Mouse (Mus musculus): ENCODE results near the gene Thbs1. TPM values are rescaled to one million over a fixed set of nuclear protein-coding genes. Genes with fewer than 3 reads are reported as not detected.

The Thbs1 gene
- polyA plus RNA-seq, 1 experiment = 2,892 TPM

DNA sequence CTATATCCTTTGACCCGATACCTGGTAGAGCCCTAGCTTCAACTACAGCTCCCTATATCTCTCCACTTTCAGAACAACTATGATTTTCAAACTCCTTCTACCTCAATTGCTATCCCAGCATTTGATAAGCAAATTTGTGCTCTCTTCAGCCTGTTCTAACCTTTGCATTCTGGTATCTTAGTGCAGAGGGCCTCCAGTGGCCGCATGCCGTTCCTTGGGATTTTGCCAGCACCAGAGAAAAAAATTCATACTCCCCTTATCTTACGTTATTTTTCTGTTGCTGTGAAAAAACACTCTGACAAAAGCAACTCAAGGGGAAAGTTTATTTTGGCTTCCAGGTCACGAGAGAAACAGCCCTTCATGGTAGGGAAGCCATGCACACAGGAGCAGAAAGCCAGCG, 28.0 kb upstream of the Thbs1 start:
- H3K27ac ChIP-seq (ENCODE audit: insufficient read depth, low read length) = no peak overlapping the region
- TF ChIP-seq CTCF (IDR thresholded peaks at IDR 0.05; ENCODE audit: borderline replicate concordance, insufficient read depth, low read length) = no peak
- no peak for TF ChIP-seq POLR2A (IDR thresholded peaks at IDR 0.05; ENCODE audit: low read depth, low read length)
- no peak overlapping the region for H3K4me3 ChIP-seq (ENCODE audit: insufficient read depth, low read length)
- no peaks in the 10 kb centered on the region for H3K4me1 ChIP-seq (ENCODE audit: control insufficient read depth, insufficient read depth, low read length)

DNA sequence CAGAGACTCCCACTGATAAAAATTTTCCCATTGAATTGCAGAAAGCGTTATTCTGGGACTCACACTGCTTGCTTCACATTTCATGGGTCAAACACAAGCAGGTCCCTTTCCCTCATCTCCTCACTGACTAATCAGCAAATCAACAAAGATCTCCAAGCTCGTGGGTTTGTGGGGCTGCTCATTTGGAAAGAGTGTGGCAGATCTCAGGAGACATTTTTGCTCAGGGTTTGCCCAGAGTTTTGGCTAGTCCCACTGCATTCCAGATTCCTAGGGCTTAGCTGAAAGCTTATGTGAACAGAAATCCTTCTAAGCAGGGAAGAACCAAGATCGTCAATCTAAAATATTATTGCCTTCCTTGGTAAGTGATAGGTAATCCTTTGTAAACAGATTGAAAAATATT, 27.0 kb upstream of the Thbs1 start:
- TF ChIP-seq POLR2A (IDR thresholded peaks at IDR 0.05; ENCODE audit: low read depth, low read length) = no peak
- TF ChIP-seq CTCF (IDR thresholded peaks at IDR 0.05; ENCODE audit: borderline replicate concordance, insufficient read depth, low read length) = no peak
- Histone ChIP-seq H3K4me3 (ENCODE audit: insufficient read depth, low read length) (no peak overlapping the region), H3K27ac (ENCODE audit: insufficient read depth, low read length) (no peak overlapping the region), H3K4me1 (ENCODE audit: control insufficient read depth, insufficient read depth, low read length) (no peaks in the 10 kb centered on the region)

DNA sequence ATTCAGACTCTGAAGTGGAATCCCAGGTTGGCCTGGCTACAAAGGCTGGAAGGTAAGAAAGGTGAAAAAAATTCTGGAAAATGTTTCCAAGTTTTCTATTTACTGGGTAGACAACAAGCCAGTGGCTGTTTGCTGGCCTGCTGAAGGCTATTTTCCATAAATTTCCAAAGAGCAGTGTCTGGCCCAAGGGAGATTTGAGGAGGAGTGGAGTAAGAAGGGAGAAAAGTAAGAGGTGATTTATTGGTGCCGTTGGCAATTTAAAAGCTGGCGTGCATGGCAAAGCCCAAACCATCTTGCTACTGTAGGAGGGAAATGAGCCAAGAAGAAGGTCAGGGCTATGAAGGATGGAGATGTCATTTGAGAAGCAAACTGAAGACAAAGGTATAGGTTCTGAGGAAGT, 26.0 kb upstream of the Thbs1 start:
- TF ChIP-seq POLR2A (IDR thresholded peaks at IDR 0.05; ENCODE audit: low read depth, low read length) (no peak), CTCF (IDR thresholded peaks at IDR 0.05; ENCODE audit: borderline replicate concordance, insufficient read depth, low read length) (no peak)
- Histone ChIP-seq H3K4me1 (ENCODE audit: control insufficient read depth, insufficient read depth, low read length) (no peaks in the 10 kb centered on the region), H3K27ac (ENCODE audit: insufficient read depth, low read length) (0 out of 2 replicates have a peak overlapping the region, but pooled peaks have one; percentile 31), H3K4me3 (ENCODE audit: insufficient read depth, low read length) (no peak overlapping the region)

DNA sequence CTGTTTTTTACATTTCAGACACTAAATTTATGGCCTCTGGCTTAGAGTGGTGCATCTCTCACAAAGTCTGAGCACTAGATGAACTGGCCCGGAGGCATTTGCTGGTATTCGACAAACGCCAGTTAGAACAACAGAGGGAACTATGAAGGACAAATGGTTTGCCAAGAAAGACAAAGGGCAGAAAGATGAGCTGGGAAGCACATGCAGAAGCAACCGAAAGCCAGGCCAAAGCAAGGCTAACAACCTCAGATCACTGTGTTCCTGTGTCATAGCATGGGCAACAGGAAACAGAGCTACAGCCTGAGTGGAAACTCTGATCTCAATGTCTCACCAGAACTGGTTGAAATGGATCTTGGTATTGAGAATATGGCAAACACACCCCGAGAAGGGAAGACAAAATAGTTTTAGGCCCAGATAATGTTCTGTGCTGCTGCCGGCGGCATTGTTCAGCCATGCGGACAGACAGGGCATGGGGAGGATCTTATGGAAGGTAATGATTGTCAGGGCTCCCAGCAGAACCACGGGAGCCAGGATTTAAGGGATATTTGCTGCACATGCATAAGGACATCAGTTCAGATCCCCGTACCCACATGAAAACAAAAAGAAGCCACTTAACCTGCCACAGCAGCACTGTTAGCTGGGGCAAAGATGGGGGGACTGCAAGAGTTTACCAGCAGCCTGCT, 24.5 kb upstream of the Thbs1 start:
- H3K4me1 ChIP-seq (ENCODE audit: control insufficient read depth, insufficient read depth, low read length) = peaks cover 9% of the 10 kb centered on the region

DNA sequence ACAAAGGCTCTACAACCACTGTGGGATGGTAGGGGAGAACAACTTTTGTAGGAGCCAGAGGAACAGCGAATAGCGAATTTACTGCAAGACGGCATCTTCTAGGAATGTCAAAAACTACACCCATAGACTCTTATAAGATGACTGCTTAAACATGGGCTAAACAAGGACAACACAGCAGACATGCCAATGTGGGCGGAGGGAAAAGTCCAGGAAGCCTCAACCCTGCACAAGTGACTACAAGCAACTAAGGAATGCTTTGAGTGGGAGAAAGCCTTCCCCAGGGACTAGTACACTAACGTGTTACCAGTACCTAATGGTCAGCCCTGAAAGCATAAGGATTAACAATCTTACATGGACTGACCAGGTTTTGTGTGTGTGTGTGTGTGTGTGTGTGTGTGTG, 20.4 kb upstream of the Thbs1 start:
- Histone ChIP-seq H3K4me3 (ENCODE audit: insufficient read depth, low read length) (no peak overlapping the region), H3K4me1 (ENCODE audit: control insufficient read depth, insufficient read depth, low read length) (peaks cover 9% of the 10 kb centered on the region), H3K27ac (ENCODE audit: insufficient read depth, low read length) (peak overlapping the region; percentile 62)
- TF ChIP-seq CTCF (IDR thresholded peaks at IDR 0.05; ENCODE audit: borderline replicate concordance, insufficient read depth, low read length) (no peak), POLR2A (IDR thresholded peaks at IDR 0.05; ENCODE audit: low read depth, low read length) (no peak)

More for the DNA sequence above, 24.5 kb upstream of the Thbs1 start:
- Histone ChIP-seq H3K4me3 (ENCODE audit: insufficient read depth, low read length) (no peak overlapping the region), H3K27ac (ENCODE audit: insufficient read depth, low read length) (no peak overlapping the region)
- TF ChIP-seq CTCF (IDR thresholded peaks at IDR 0.05; ENCODE audit: borderline replicate concordance, insufficient read depth, low read length) (no peak), POLR2A (IDR thresholded peaks at IDR 0.05; ENCODE audit: low read depth, low read length) (no peak)

DNA sequence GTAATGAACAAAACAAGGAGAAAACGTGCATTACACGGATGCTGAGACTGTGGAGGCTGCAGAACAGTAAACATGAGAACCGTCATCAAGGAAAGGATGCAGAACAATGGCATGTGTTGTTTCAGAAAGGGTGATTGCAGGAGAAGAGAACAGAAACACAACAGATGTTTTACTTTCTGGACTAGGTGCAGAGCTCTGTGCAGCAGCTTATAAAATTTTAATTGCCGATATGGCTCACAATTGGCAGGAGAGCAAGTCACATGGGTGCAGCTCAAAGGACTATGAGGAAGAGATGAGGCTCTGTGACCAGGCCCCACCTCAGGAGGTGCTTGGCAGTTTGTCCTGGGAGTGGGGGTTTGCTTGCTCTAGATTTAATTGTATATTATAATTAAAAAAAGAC, 12.6 kb upstream of the Thbs1 start:
- peaks cover 5% of the 10 kb centered on the region for H3K4me1 ChIP-seq (ENCODE audit: control insufficient read depth, insufficient read depth, low read length)
- peak overlapping the region; percentile 29; the same call in 1 of the 2 replicates for H3K27ac ChIP-seq (ENCODE audit: insufficient read depth, low read length)
- no peak overlapping the region for H3K4me3 ChIP-seq (ENCODE audit: insufficient read depth, low read length)
- TF ChIP-seq CTCF (IDR thresholded peaks at IDR 0.05; ENCODE audit: borderline replicate concordance, insufficient read depth, low read length) (no peak), POLR2A (IDR thresholded peaks at IDR 0.05; ENCODE audit: low read depth, low read length) (no peak)

- Histone ChIP-seq H3K4me3 (ENCODE audit: insufficient read depth, low read length) (no peak overlapping the region), H3K4me1 (ENCODE audit: control insufficient read depth, insufficient read depth, low read length) (peaks cover 5% of the 10 kb centered on the region), H3K27ac (ENCODE audit: insufficient read depth, low read length) (peak overlapping the region; percentile 90)
- TF ChIP-seq CTCF (IDR thresholded peaks at IDR 0.05; ENCODE audit: borderline replicate concordance, insufficient read depth, low read length) (no peak), POLR2A (IDR thresholded peaks at IDR 0.05; ENCODE audit: low read depth, low read length) (no peak)
These were observed 9.5 kb upstream of the Thbs1 start for GRCm38 (mm10) chr2:118102169-118102568.

- peak overlapping the region; percentile 97 for H3K27ac ChIP-seq (ENCODE audit: insufficient read depth, low read length)
- H3K4me1 ChIP-seq (ENCODE audit: control insufficient read depth, insufficient read depth, low read length) = peaks cover 8% of the 10 kb centered on the region; the same call in 1 of the 2 replicates
- no peak overlapping the region for H3K4me3 ChIP-seq (ENCODE audit: insufficient read depth, low read length)
- TF ChIP-seq POLR2A (IDR thresholded peaks at IDR 0.05; ENCODE audit: low read depth, low read length) (peak; percentile 48; the same call in 1 of the 2 replicates), CTCF (IDR thresholded peaks at IDR 0.05; ENCODE audit: borderline replicate concordance, insufficient read depth, low read length) (no peak)
These were observed 1.3 kb upstream of the Thbs1 start for GRCm38 (mm10) chr2:118110225-118110915.

- Histone ChIP-seq H3K27ac (ENCODE audit: insufficient read depth, low read length) (peak overlapping the region; percentile 97), H3K4me1 (ENCODE audit: control insufficient read depth, insufficient read depth, low read length) (peaks cover 8% of the 10 kb centered on the region; the same call in 1 of the 2 replicates), H3K4me3 (ENCODE audit: insufficient read depth, low read length) (peak overlapping the region; percentile 23)
- TF ChIP-seq CTCF (IDR thresholded peaks at IDR 0.05; ENCODE audit: borderline replicate concordance, insufficient read depth, low read length) = no peak
- TF ChIP-seq POLR2A (IDR thresholded peaks at IDR 0.05; ENCODE audit: low read depth, low read length) = peak; percentile 59
These were observed 574 bp upstream of the Thbs1 start for GRCm38 (mm10) chr2:118111116-118111487.

GRCm38 (mm10) chr2:118112438-118112837, 762 bp downstream of the Thbs1 start:
- H3K4me3 ChIP-seq (ENCODE audit: insufficient read depth, low read length) = peak overlapping the region; percentile 56
- H3K4me1 ChIP-seq (ENCODE audit: control insufficient read depth, insufficient read depth, low read length) = peaks cover 8% of the 10 kb centered on the region; the same call in 1 of the 2 replicates
- peak overlapping the region; percentile 75 for H3K27ac ChIP-seq (ENCODE audit: insufficient read depth, low read length)
- TF ChIP-seq CTCF (IDR thresholded peaks at IDR 0.05; ENCODE audit: borderline replicate concordance, insufficient read depth, low read length) (no peak), POLR2A (IDR thresholded peaks at IDR 0.05; ENCODE audit: low read depth, low read length) (peak; percentile 89)
